ENCODE assay signal across 8 mouse cellular contexts in genomic region chr12:86884197-86885058, GRCm38 (mm10). TPM values are rescaled to one million over a fixed set of nuclear protein-coding genes. Genes with fewer than 3 reads are reported as not detected.
A peak's percentile ranks its signal among the peaks of the same experiment; 100 is the strongest.
DNase-seq lines count a peak whose midpoint lies in the region; ATAC-seq lines count a peak whose summit lies in the region.

Gene Irf2bpl, minus strand, starts transcription at chr12:86884798.

- peak; percentile 99 for DNase-seq in adrenal gland, adult (ENCODE audit: inconsistent age in 2 of 2, low spot score in 1 of 2)
- peak; percentile 97 for DNase-seq in embryo, embryonic 10 days (ENCODE audit: low spot score)
- DNase-seq in gastrocnemius, postnatal 25 days = peak; percentile 100
- DNase-seq in left cerebral cortex, postnatal 14 days (ENCODE audit: low spot score in 2 of 2) = peak; percentile 99 to 100
- peak; percentile 99 for DNase-seq in mesoderm, embryonic 11.5 days (ENCODE audit: low read depth, low spot score)
- peak; percentile 95 to 97 for DNase-seq in right cerebral cortex, postnatal 36 days (ENCODE audit: low spot score in 2 of 2)
- peak; percentile 99 to 100 for DNase-seq in urinary bladder, postnatal 4 days (ENCODE audit: low spot score in 2 of 2)

- ATAC-seq in inflammation-experienced regulatory T-cells, adult 6 months = peak; percentile 75

- intact Hi-C loops in left cerebral cortex, postnatal 14 days (cut with DNase I) = loop anchor here (5.0 kb wide), 1 partner anchor 63 kb away; the partner anchor contains the start of gene Cipc

RNA-seq across cellular contexts. Expression of gene Irf2bpl, which starts in this region (rescaled TPM):
- 10 to 100 TPM; 22.0 to 24.0 TPM for total RNA-seq in gastrocnemius, postnatal 25 days (2021)
- polyA plus RNA-seq in inflammation-experienced regulatory T-cells, adult 6 months (2017; shearing (Covaris generic)) = 10 to 100 TPM in 1 of 3 experiments, 1 to 10 TPM in 2; 8.0 to 14.6 (median 9.4) TPM
- total RNA-seq in left cerebral cortex, postnatal 14 days (2021) = 10 to 100 TPM; 74.0 to 78.2 TPM

Comparison
In these comparisons a context has a peak if more than half of its experiments do, and no peak if none do; other contexts are left out.
1. Peak in every context shown above with its lines: DNase-seq and ATAC-seq.